Mouse (Mus musculus) heart, embryonic 12.5 days (tissue): ENCODE results near the gene Glis1. TPM values are rescaled to one million over a fixed set of nuclear protein-coding genes. Genes with fewer than 3 reads are reported as not detected.

ENCODE experiments used
- ATAC-seq: fragments of 200-750 bp; cut with Nextera tagmentation; 2 replicates; pipeline ENCODE4 v1.8.0; 2017; ENCODE audit warnings: moderate TSS enrichment, moderate library complexity; ENCODE audit not compliant: insufficient number of reproducible peaks, low FRiP score
- H3K27ac ChIP-seq: fragments of 300-500 bp; sonication (generic); 2 replicates; pipeline ENCODE4 v1.5.1; 2016; ENCODE audit warnings: mild to moderate bottlenecking, moderate library complexity; ENCODE audit not compliant: poor library complexity, severe bottlenecking
- H3K27me3 ChIP-seq: fragments of 300-500 bp; sonication (generic); replicated peaks from 2 replicates; pipeline ENCODE4 v1.6.1; 2016; ENCODE audit warnings: mild to moderate bottlenecking, moderate library complexity
- H3K36me3 ChIP-seq: fragments of 300-500 bp; sonication (generic); 2 replicates; pipeline ENCODE4 v1.6.1; 2016; ENCODE audit warnings: mild to moderate bottlenecking, moderate library complexity
- H3K4me1 ChIP-seq: fragments of 300-500 bp; sonication (generic); replicated peaks from 2 replicates; pipeline ENCODE4 v1.6.1; 2016; ENCODE audit warnings: mild to moderate bottlenecking
- H3K4me2 ChIP-seq: fragments of 300-500 bp; sonication (generic); 2 replicates; pipeline ENCODE4 v1.6.1; 2016; ENCODE audit warnings: mild to moderate bottlenecking, moderate library complexity
- H3K4me3 ChIP-seq: fragments of 300-500 bp; sonication (generic); 2 replicates; pipeline ENCODE4 v1.5.1; 2016; ENCODE audit warnings: mild to moderate bottlenecking
- H3K9ac ChIP-seq: fragments of 300-500 bp; sonication (generic); 2 replicates; pipeline ENCODE4 v1.6.1; 2016; ENCODE audit warnings: mild to moderate bottlenecking, moderate library complexity
- H3K9me3 ChIP-seq: fragments of 300-500 bp; sonication (generic); replicated peaks from 2 replicates; pipeline ENCODE4 v1.6.1; 2016; ENCODE audit warnings: mild to moderate bottlenecking, moderate library complexity
- WGBS: fragments of 180-500 bp; shearing (Covaris S2); methylation state at CpG from one replicate; pipeline ENCODE4 v1.1.7; 2016; 5-methylcytosine and 5-hydroxymethylcytosine counted together
- polyA plus RNA-seq: library from polyadenylated mRNA; unstranded; fragments of >200 nt; fragmentation: Nextera tagmentation; extraction: Ambion mirVana; gene quantifications from 2 replicates; pipeline ENCODE4 v1.2.1, GENCODE M21; 2016

Glis1 gene
- polyA plus RNA-seq, 1 experiment from 2014 or later: 0.47 TPM

GRCm38 (mm10) chr4:107452266-107453015 is 18.1 kb downstream of the Glis1 start:
- no peaks in the 10 kb centered on the region for H3K4me1 ChIP-seq
- no peak overlapping the region for H3K9ac ChIP-seq
- H3K9me3 ChIP-seq: no peaks in the 10 kb centered on the region
- no peak overlapping the region for H3K27ac ChIP-seq
- ATAC-seq: no peak
- H3K36me3 ChIP-seq: no peaks in the 10 kb centered on the region
- H3K27me3 ChIP-seq: peaks cover 28% of the 10 kb centered on the region; the same call in 1 of the 2 replicates
- WGBS: 69% methylated on average over 18 of the region's 18 CpGs
- no peak overlapping the region for H3K4me3 ChIP-seq
- no peak overlapping the region for H3K4me2 ChIP-seq

GRCm38 (mm10) chr4:107453141-107453984 is 19.0 kb downstream of the Glis1 start:
- WGBS: 61% methylated on average over 16 of the region's 16 CpGs
- Histone ChIP-seq H3K4me2 (no peak overlapping the region), H3K9me3 (no peaks in the 10 kb centered on the region), H3K36me3 (no peaks in the 10 kb centered on the region), H3K27me3 (peaks cover 25% of the 10 kb centered on the region; the same call in 1 of the 2 replicates), H3K4me3 (no peak overlapping the region), H3K9ac (no peak overlapping the region), H3K27ac (no peak overlapping the region), H3K4me1 (0 out of 2 replicates have a peak, but pooled peaks cover 7% of the 10 kb centered on the region)
- ATAC-seq: peak; percentile 59; the same call in 1 of the 2 replicates

GRCm38 (mm10) chr4:107457602-107458001 is 23.2 kb downstream of the Glis1 start:
- H3K27me3 ChIP-seq: peaks cover 20% of the 10 kb centered on the region
- H3K4me1 ChIP-seq: 0 out of 2 replicates have a peak, but pooled peaks cover 7% of the 10 kb centered on the region
- no peak overlapping the region for H3K4me3 ChIP-seq
- H3K9ac ChIP-seq: no peak overlapping the region
- ATAC-seq: peak; percentile 42; the same call in 1 of the 2 replicates
- H3K9me3 ChIP-seq: no peaks in the 10 kb centered on the region
- peak overlapping the region; percentile 11; the same call in 1 of the 2 replicates for H3K4me2 ChIP-seq
- H3K27ac ChIP-seq: no peak overlapping the region
- WGBS: 50% methylated on average over 12 of the region's 12 CpGs
- no peaks in the 10 kb centered on the region for H3K36me3 ChIP-seq

DNA sequence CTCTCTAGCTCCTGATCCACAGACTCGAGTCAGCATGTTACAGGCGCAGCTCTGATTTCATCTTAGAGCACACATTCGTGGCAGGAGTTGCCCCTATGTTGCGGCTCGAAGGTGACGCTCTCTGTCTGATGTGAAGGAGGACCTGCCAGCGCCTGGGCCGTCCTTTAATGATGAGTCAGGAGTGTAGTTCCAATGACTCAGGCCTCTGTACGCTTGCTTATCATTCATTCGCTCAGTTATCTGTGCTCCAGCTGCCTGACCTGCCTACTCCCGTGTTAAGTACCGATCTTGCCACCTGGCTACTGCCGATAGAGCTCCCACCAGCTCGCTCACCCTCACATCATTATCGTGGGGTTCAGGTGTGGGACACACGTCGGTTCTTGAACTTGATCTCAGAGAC is 24.5 kb downstream of the Glis1 start:
- Histone ChIP-seq H3K4me1 (0 out of 2 replicates have a peak, but pooled peaks cover 7% of the 10 kb centered on the region), H3K9me3 (no peaks in the 10 kb centered on the region), H3K27me3 (peaks cover 21% of the 10 kb centered on the region), H3K9ac (no peak overlapping the region), H3K4me2 (0 out of 2 replicates have a peak overlapping the region, but pooled peaks have one; percentile 11), H3K4me3 (no peak overlapping the region), H3K36me3 (no peaks in the 10 kb centered on the region), H3K27ac (no peak overlapping the region)
- ATAC-seq: peak; percentile 93
- 53% methylated on average over 17 of the region's 17 CpGs for WGBS

- Histone ChIP-seq H3K27me3 (peaks cover 25% of the 10 kb centered on the region), H3K4me2 (no peak overlapping the region)
Measured at GRCm38 (mm10) chr4:107459461-107459860, 25.1 kb downstream of the Glis1 start.

GRCm38 (mm10) chr4:107460468-107460867 is 26.1 kb downstream of the Glis1 start:
- WGBS: 85% methylated on average over 11 of the region's 11 CpGs
- H3K4me1 ChIP-seq: 0 out of 2 replicates have a peak, but pooled peaks cover 7% of the 10 kb centered on the region
- H3K9ac ChIP-seq: no peak overlapping the region
- H3K27ac ChIP-seq: no peak overlapping the region
- ATAC-seq: no peak
- H3K27me3 ChIP-seq: peaks cover 30% of the 10 kb centered on the region
- no peaks in the 10 kb centered on the region for H3K36me3 ChIP-seq
- no peak overlapping the region for H3K4me3 ChIP-seq
- H3K4me2 ChIP-seq: no peak overlapping the region
- no peaks in the 10 kb centered on the region for H3K9me3 ChIP-seq

More at GRCm38 (mm10) chr4:107459461-107459860, 25.1 kb downstream of the Glis1 start:
- Histone ChIP-seq H3K9ac (no peak overlapping the region), H3K27ac (no peak overlapping the region), H3K4me3 (no peak overlapping the region), H3K36me3 (no peaks in the 10 kb centered on the region), H3K9me3 (no peaks in the 10 kb centered on the region), H3K4me1 (0 out of 2 replicates have a peak, but pooled peaks cover 7% of the 10 kb centered on the region)
- 91% methylated on average over 2 of the region's 2 CpGs for WGBS
- ATAC-seq: no peak

DNA sequence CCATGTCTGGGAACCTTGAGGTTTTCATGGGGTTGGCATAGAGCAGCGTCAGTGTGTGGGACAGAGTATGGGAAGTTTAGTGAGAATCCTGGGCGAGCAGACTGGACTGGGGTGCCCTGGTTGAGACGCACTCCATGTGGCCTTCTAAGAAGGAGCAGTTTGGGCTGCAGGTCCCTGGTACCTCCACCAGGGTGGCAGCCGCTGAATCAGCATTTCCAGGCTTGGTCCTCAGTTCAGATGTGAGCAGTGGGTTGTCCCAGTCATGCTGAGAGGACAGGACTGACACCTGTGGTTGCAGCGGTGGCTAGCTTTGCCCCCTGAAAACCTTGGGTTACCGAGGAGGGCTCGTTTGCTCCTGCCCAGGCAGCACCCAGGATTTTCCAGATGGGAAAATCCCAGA is 33.4 kb downstream of the Glis1 start:
- H3K9me3 ChIP-seq: no peaks in the 10 kb centered on the region
- WGBS: 72% methylated on average over 7 of the region's 7 CpGs
- H3K27me3 ChIP-seq: peaks cover 74% of the 10 kb centered on the region

DNA sequence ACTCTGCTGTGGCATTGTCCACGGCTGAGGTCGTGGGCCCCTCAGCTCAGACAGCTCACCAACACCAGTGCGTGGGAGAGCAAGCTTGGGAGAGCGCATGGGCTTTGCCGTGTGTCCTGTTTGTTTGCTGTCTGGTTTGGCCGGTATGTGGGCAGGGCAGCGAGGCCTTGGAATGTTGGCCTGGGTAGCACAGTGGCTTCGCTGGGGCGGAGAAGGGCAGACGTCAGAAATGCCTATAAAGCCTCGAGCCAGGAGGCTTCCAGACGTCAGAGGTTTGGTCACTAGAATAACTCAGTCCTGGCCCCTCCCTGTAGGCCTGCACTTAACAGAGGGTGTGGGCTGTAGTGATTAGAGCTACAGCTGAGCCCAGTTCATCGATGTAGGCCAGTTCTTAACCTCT is 33.9 kb downstream of the Glis1 start:
- Histone ChIP-seq H3K27ac (no peak overlapping the region), H3K4me2 (no peak overlapping the region), H3K9me3 (no peaks in the 10 kb centered on the region), H3K4me1 (peaks cover 16% of the 10 kb centered on the region), H3K27me3 (peaks cover 75% of the 10 kb centered on the region), H3K4me3 (no peak overlapping the region), H3K36me3 (no peaks in the 10 kb centered on the region), H3K9ac (no peak overlapping the region)
- 0 out of 2 replicates have a peak, but pooled peaks have one; percentile 33 for ATAC-seq
- WGBS: 33% methylated on average over 13 of the region's 13 CpGs

More for the DNA sequence above, 33.4 kb downstream of the Glis1 start:
- Histone ChIP-seq H3K9ac (no peak overlapping the region), H3K4me2 (no peak overlapping the region), H3K4me3 (no peak overlapping the region), H3K36me3 (no peaks in the 10 kb centered on the region), H3K4me1 (peaks cover 16% of the 10 kb centered on the region), H3K27ac (no peak overlapping the region)
- ATAC-seq: no peak

DNA sequence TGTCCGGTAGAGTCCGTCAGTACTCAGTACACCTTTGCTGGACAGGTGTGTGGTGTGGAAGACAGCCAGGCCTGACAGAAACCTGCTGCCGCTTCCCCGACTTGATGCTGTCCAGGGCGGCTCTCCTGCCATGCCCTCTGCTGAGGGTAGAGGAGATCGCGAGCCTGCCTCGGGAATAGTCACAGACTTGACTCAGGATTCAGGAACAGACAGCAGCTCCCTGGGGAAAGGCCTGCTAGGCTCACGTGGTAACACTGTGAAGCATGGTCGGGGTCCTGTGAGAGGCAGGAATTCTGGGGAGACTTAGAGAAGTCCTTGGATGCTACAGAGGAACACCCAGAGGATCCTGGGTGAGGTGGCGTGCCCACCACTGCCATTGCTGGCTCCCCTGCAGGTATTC is 34.4 kb downstream of the Glis1 start:
- H3K4me3 ChIP-seq: no peak overlapping the region
- no peaks in the 10 kb centered on the region for H3K9me3 ChIP-seq
- H3K4me2 ChIP-seq: no peak overlapping the region
- no peak for ATAC-seq
- H3K36me3 ChIP-seq: no peaks in the 10 kb centered on the region
- H3K27me3 ChIP-seq: peaks cover 80% of the 10 kb centered on the region
- 57% methylated on average over 11 of the region's 11 CpGs for WGBS
- no peak overlapping the region for H3K27ac ChIP-seq
- no peak overlapping the region for H3K9ac ChIP-seq
- peaks cover 16% of the 10 kb centered on the region for H3K4me1 ChIP-seq

GRCm38 (mm10) chr4:107476266-107476665 is 41.9 kb downstream of the Glis1 start:
- ATAC-seq: no peak

GRCm38 (mm10) chr4:107479015-107479414 is 44.6 kb downstream of the Glis1 start:
- Histone ChIP-seq H3K27me3 (peaks cover 71% of the 10 kb centered on the region), H3K4me3 (no peak overlapping the region), H3K4me1 (0 out of 2 replicates have a peak, but pooled peaks cover 4% of the 10 kb centered on the region), H3K9me3 (no peaks in the 10 kb centered on the region), H3K27ac (no peak overlapping the region), H3K9ac (no peak overlapping the region), H3K36me3 (no peaks in the 10 kb centered on the region), H3K4me2 (no peak overlapping the region)
- ATAC-seq: no peak
- 75% methylated on average over 5 of the region's 5 CpGs for WGBS

More at GRCm38 (mm10) chr4:107476266-107476665, 41.9 kb downstream of the Glis1 start:
- no peak overlapping the region for H3K4me2 ChIP-seq
- peaks cover 90% of the 10 kb centered on the region for H3K27me3 ChIP-seq
- no peak overlapping the region for H3K9ac ChIP-seq
- 0 out of 2 replicates have a peak, but pooled peaks cover 4% of the 10 kb centered on the region for H3K4me1 ChIP-seq
- H3K36me3 ChIP-seq: no peaks in the 10 kb centered on the region
- 57% methylated on average over 11 of the region's 11 CpGs for WGBS
- H3K4me3 ChIP-seq: no peak overlapping the region
- no peak overlapping the region for H3K27ac ChIP-seq
- H3K9me3 ChIP-seq: no peaks in the 10 kb centered on the region
